Mouse (Mus musculus): ENCODE data around the gene Rgs21. TPM values are rescaled to one million over a fixed set of nuclear protein-coding genes. Genes with fewer than 3 reads are reported as not detected.

Rgs21 gene
- not detected in 2 replicates for polyA plus RNA-seq (2015; fragmentation: Nextera tagmentation; extraction: Ambion mirVana)

DNA sequence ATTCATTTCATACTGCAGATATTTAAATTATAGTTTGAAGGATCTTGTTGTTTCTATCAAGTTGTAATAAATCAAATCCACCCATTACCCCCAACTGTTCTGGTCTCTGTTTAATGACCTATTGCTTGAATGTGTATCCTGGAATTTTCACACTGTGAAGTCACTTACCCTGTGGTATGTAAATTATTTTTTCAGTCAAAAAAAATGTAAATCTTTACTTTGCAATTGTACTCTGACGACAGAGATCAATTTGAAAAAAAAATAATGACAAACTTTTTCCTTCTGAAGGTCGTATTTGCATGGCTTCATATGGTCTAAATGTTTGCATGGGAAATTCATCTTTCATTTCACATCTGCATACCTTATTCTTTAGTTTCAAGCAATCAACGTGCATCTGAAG is at the start of gene Rgs21:
TSS of gene Rgs21 (minus strand) at position 101 of the 400 bp plus-strand sequence.
- 57% methylated on average over 3 of the region's 3 CpGs for WGBS
- Histone ChIP-seq H3K4me3 (replicated peaks; ENCODE audit: low read length) (no peak within 1 kb of the TSS), H3K4me2 (ENCODE audit: low read depth, low read length) (no peak within 1 kb of the TSS), H3K9ac (ENCODE audit: low read length) (no peak within 1 kb of the TSS), H3K9me3 (replicated peaks; ENCODE audit: control insufficient read depth, low read length) (no peaks in the 10 kb centered on the region), H3K27me3 (ENCODE audit: control insufficient read depth, insufficient read depth, low read length) (no peaks in the 10 kb centered on the region), H3K27ac (ENCODE audit: low read length) (no peak within 1 kb of the TSS), H3K4me1 (ENCODE audit: control insufficient read depth, insufficient read depth, low read length) (no peaks in the 10 kb centered on the region), H3K36me3 (ENCODE audit: control insufficient read depth, insufficient read depth, low read length) (no peaks in the 10 kb centered on the region)
- ATAC-seq (ENCODE audit: insufficient read depth, low FRiP score) = no peak

DNA sequence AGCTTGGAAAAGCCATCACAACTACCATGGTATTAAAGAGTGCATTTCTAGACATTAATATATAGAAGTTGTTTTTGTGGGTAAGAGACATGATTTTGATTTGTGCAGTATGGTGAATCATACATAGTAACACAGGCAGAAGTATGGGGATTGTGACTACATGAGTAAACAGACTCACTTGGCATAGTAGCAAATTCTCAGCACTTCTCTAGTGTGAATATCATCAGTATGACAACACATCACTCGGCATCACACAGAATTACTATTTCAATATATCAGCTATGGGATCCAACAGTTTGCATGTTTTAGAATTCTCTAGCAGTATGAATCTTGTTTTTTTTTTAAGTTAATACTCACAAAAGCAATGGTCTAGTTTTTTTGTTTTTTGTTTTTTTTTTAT is 36.6 kb upstream of the Rgs21 start:
- H3K9ac ChIP-seq (ENCODE audit: low read length) = no peak overlapping the region
- H3K27ac ChIP-seq (ENCODE audit: low read length) = no peak overlapping the region
- no peak for ATAC-seq (ENCODE audit: insufficient read depth, low FRiP score)
- no peaks in the 10 kb centered on the region for H3K4me1 ChIP-seq (ENCODE audit: control insufficient read depth, insufficient read depth, low read length)
- no peaks in the 10 kb centered on the region for H3K36me3 ChIP-seq (ENCODE audit: control insufficient read depth, insufficient read depth, low read length)
- H3K4me3 ChIP-seq (replicated peaks; ENCODE audit: low read length) = no peak overlapping the region
- WGBS = 90% methylated on average over 1 of the region's 1 CpGs
- H3K27me3 ChIP-seq (ENCODE audit: control insufficient read depth, insufficient read depth, low read length) = no peaks in the 10 kb centered on the region
- H3K4me2 ChIP-seq (ENCODE audit: low read depth, low read length) = no peak overlapping the region
- no peaks in the 10 kb centered on the region for H3K9me3 ChIP-seq (replicated peaks; ENCODE audit: control insufficient read depth, low read length)

DNA sequence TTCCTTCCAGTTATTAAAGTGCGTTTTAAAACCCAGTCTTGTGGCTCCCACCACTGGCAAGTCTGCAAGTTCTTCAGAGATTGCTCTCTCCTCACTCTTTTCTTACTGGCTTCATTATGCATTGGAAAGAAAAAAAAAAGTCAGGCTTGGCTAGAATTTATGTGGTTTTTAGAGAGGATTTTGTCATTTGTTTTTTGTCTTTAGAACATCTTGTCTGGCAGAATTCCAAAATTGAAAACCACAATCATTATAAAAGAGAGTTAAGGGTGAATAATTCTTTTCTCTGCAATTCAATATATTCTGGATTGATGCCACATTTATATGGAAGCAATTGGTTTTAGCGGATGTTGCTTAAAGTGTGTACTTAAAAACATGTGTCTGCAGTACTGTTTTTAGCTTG is 35.5 kb upstream of the Rgs21 start:
- Histone ChIP-seq H3K36me3 (ENCODE audit: control insufficient read depth, insufficient read depth, low read length) (no peaks in the 10 kb centered on the region), H3K9me3 (replicated peaks; ENCODE audit: control insufficient read depth, low read length) (no peaks in the 10 kb centered on the region), H3K4me1 (ENCODE audit: control insufficient read depth, insufficient read depth, low read length) (no peaks in the 10 kb centered on the region), H3K27me3 (ENCODE audit: control insufficient read depth, insufficient read depth, low read length) (no peaks in the 10 kb centered on the region), H3K4me3 (replicated peaks; ENCODE audit: low read length) (no peak overlapping the region), H3K4me2 (ENCODE audit: low read depth, low read length) (no peak overlapping the region), H3K27ac (ENCODE audit: low read length) (no peak overlapping the region), H3K9ac (ENCODE audit: low read length) (no peak overlapping the region)
- no peak for ATAC-seq (ENCODE audit: insufficient read depth, low FRiP score)
- WGBS = 54% methylated on average over 2 of the region's 2 CpGs

- 59% methylated on average over 1 of the region's 1 CpGs for WGBS
- Histone ChIP-seq H3K27me3 (ENCODE audit: control insufficient read depth, insufficient read depth, low read length) (no peaks in the 10 kb centered on the region), H3K4me2 (ENCODE audit: low read depth, low read length) (no peak overlapping the region), H3K9me3 (replicated peaks; ENCODE audit: control insufficient read depth, low read length) (no peaks in the 10 kb centered on the region), H3K9ac (ENCODE audit: low read length) (no peak overlapping the region), H3K4me3 (replicated peaks; ENCODE audit: low read length) (no peak overlapping the region), H3K27ac (ENCODE audit: low read length) (no peak overlapping the region), H3K36me3 (ENCODE audit: control insufficient read depth, insufficient read depth, low read length) (no peaks in the 10 kb centered on the region), H3K4me1 (ENCODE audit: control insufficient read depth, insufficient read depth, low read length) (no peaks in the 10 kb centered on the region)
- no peak for ATAC-seq (ENCODE audit: insufficient read depth, low FRiP score)
Measured at GRCm38 (mm10) chr1:144579321-144579720, 11.9 kb upstream of the Rgs21 start.

DNA sequence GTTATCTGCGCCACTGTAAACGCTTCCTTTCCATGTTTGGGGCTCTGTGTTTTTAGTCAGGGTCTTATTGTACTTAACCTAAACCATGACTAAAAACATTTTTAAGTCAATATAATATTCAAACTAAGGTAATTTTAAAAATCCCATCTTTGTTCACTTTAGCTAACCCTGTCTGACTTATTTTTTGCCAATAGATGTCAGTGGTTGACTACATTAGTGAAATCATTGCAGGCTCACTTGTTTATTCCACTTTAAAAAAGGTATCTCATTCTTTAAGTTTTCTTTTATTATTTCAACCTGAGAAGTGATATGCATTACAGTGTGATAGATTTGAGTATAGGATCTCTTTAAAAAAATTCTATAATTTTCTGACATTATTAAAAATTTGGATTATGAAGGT is 5.5 kb upstream of the Rgs21 start:
- H3K27me3 ChIP-seq (ENCODE audit: control insufficient read depth, insufficient read depth, low read length) = no peaks in the 10 kb centered on the region
- no peaks in the 10 kb centered on the region for H3K9me3 ChIP-seq (replicated peaks; ENCODE audit: control insufficient read depth, low read length)
- no peak overlapping the region for H3K9ac ChIP-seq (ENCODE audit: low read length)
- no peak for ATAC-seq (ENCODE audit: insufficient read depth, low FRiP score)
- H3K4me3 ChIP-seq (replicated peaks; ENCODE audit: low read length) = no peak overlapping the region
- no peaks in the 10 kb centered on the region for H3K36me3 ChIP-seq (ENCODE audit: control insufficient read depth, insufficient read depth, low read length)
- 75% methylated on average over 2 of the region's 2 CpGs for WGBS
- no peak overlapping the region for H3K4me2 ChIP-seq (ENCODE audit: low read depth, low read length)
- H3K27ac ChIP-seq (ENCODE audit: low read length) = no peak overlapping the region
- no peaks in the 10 kb centered on the region for H3K4me1 ChIP-seq (ENCODE audit: control insufficient read depth, insufficient read depth, low read length)

DNA sequence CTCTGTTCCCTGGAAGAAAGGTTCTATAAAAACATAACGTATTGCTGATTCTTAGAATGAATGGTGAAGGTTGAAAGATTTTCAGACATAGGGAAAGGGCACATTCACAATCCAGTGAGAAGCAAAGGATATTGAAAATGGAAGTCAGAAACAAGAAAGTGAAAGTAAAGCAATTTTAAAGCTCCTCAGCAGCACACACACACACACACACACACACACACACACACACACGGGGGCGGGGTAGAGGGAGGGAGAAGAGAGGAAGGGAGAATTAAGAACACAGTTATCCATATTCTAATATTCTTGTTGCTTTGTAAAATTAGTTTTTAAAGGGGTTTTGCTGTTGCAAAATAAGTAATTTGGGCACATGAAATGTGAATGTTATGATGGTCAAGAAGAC is 2.4 kb upstream of the Rgs21 start:
- Histone ChIP-seq H3K9me3 (replicated peaks; ENCODE audit: control insufficient read depth, low read length) (no peaks in the 10 kb centered on the region), H3K4me2 (ENCODE audit: low read depth, low read length) (no peak overlapping the region), H3K27me3 (ENCODE audit: control insufficient read depth, insufficient read depth, low read length) (no peaks in the 10 kb centered on the region), H3K4me1 (ENCODE audit: control insufficient read depth, insufficient read depth, low read length) (no peaks in the 10 kb centered on the region), H3K36me3 (ENCODE audit: control insufficient read depth, insufficient read depth, low read length) (no peaks in the 10 kb centered on the region), H3K27ac (ENCODE audit: low read length) (no peak overlapping the region), H3K9ac (ENCODE audit: low read length) (no peak overlapping the region), H3K4me3 (replicated peaks; ENCODE audit: low read length) (no peak overlapping the region)
- ATAC-seq (ENCODE audit: insufficient read depth, low FRiP score) = no peak
- WGBS = 77% methylated on average over 3 of the region's 3 CpGs

DNA sequence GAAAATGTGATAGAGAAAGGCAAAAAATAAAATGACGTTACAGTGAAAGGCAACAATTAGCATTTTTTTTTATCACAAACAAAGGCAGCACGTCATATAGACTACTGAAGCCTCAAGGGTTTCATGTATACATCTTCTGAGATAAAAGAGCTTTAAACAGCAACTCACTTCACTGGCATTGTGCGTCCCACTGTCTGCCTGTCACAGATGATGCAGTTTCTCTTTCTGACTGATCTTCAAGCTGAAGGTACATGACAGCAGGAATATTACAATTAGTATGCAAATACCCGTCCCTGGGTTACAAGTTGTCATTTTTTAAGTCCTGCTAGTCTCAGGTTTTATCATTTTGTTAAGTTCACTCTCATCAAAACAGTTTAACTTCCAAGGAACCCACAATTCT is 22.3 kb downstream of the Rgs21 start:
- no peak overlapping the region for H3K9ac ChIP-seq (ENCODE audit: low read length)
- no peaks in the 10 kb centered on the region for H3K27me3 ChIP-seq (ENCODE audit: control insufficient read depth, insufficient read depth, low read length)
- no peaks in the 10 kb centered on the region for H3K9me3 ChIP-seq (replicated peaks; ENCODE audit: control insufficient read depth, low read length)
- H3K4me3 ChIP-seq (replicated peaks; ENCODE audit: low read length) = no peak overlapping the region
- 71% methylated on average over 4 of the region's 4 CpGs for WGBS
- H3K4me1 ChIP-seq (ENCODE audit: control insufficient read depth, insufficient read depth, low read length) = no peaks in the 10 kb centered on the region
- no peaks in the 10 kb centered on the region for H3K36me3 ChIP-seq (ENCODE audit: control insufficient read depth, insufficient read depth, low read length)
- no peak for ATAC-seq (ENCODE audit: insufficient read depth, low FRiP score)
- no peak overlapping the region for H3K27ac ChIP-seq (ENCODE audit: low read length)
- H3K4me2 ChIP-seq (ENCODE audit: low read depth, low read length) = no peak overlapping the region

DNA sequence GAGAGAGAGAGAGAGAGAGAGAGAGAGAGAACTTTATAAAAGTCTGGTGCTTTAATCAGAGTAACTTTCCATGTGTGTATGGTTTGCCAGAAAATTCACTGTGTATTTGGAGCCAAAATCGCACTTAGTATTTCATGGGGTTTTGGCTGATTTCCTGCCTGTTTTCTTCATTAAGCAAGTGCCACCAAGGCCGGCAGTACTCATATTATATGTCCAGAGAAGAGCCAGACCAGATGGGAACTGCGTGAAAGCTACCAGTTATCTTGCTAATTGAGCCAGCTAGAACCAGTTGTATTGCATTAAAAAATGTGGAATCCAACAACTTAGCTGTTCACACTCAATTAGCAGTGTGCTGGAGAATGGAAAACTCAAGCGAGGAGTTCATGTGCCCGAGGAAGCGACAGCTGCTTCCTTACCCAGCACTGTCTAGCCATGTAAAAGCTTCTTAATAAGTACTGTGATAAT is 22.9 kb downstream of the Rgs21 start:
- H3K4me2 ChIP-seq (ENCODE audit: low read depth, low read length) = no peak overlapping the region
- H3K27ac ChIP-seq (ENCODE audit: low read length) = no peak overlapping the region
- H3K27me3 ChIP-seq (ENCODE audit: control insufficient read depth, insufficient read depth, low read length) = no peaks in the 10 kb centered on the region
- peak; percentile 56; the same call in 1 of the 2 replicates for ATAC-seq (ENCODE audit: insufficient read depth, low FRiP score)
- H3K4me3 ChIP-seq (replicated peaks; ENCODE audit: low read length) = no peak overlapping the region
- no peaks in the 10 kb centered on the region for H3K36me3 ChIP-seq (ENCODE audit: control insufficient read depth, insufficient read depth, low read length)
- no peak overlapping the region for H3K9ac ChIP-seq (ENCODE audit: low read length)
- WGBS = 66% methylated on average over 6 of the region's 6 CpGs
- H3K9me3 ChIP-seq (replicated peaks; ENCODE audit: control insufficient read depth, low read length) = no peaks in the 10 kb centered on the region
- H3K4me1 ChIP-seq (ENCODE audit: control insufficient read depth, insufficient read depth, low read length) = no peaks in the 10 kb centered on the region

- Histone ChIP-seq H3K4me2 (ENCODE audit: low read depth, low read length) (no peak overlapping the region), H3K4me1 (ENCODE audit: control insufficient read depth, insufficient read depth, low read length) (no peaks in the 10 kb centered on the region), H3K4me3 (replicated peaks; ENCODE audit: low read length) (no peak overlapping the region), H3K36me3 (ENCODE audit: control insufficient read depth, insufficient read depth, low read length) (no peaks in the 10 kb centered on the region), H3K9me3 (replicated peaks; ENCODE audit: control insufficient read depth, low read length) (no peaks in the 10 kb centered on the region), H3K9ac (ENCODE audit: low read length) (no peak overlapping the region), H3K27me3 (ENCODE audit: control insufficient read depth, insufficient read depth, low read length) (no peaks in the 10 kb centered on the region), H3K27ac (ENCODE audit: low read length) (no peak overlapping the region)
- ATAC-seq (ENCODE audit: insufficient read depth, low FRiP score) = no peak
- WGBS = 85% methylated on average over 1 of the region's 1 CpGs
Measured at GRCm38 (mm10) chr1:144531746-144532145, 35.7 kb downstream of the Rgs21 start.

All from stomach, embryonic 16.5 days (tissue).